ENCODE assay signal across 7 mouse cellular contexts in genomic region chr17:12769380-12769921, GRCm38 (mm10). TPM values are rescaled to one million over a fixed set of nuclear protein-coding genes. Genes with fewer than 3 reads are reported as not detected.
A peak's percentile ranks its signal among the peaks of the same experiment; 100 is the strongest.
DNase-seq lines count a peak whose midpoint lies in the region; ATAC-seq and TF ChIP-seq lines count a peak whose summit lies in the region.

Gene Igf2r (minus strand): TSS chr17:12769664.

- intact Hi-C loops in heart, adult 2 months (cut with DNase I): loop anchor here (5.0 kb wide), 1 partner anchor 38 kb away; no protein-coding TSS in a partner anchor

- DNase-seq in adrenal gland, postnatal 36 days: peak; percentile 79 to 88
- DNase-seq in heart, adult 2 months: peak; percentile 76 to 84
- peak; percentile 82 for DNase-seq in kidney, adult 9 months
- DNase-seq in spleen, adult 2 months (ENCODE audit: low read depth in 1 of 2, low spot score in 2 of 2): peak; percentile 76

- H3K79me2 ChIP-seq in heart, adult 2 months (replicated peaks; ENCODE audit: control insufficient read depth, insufficient read depth, low read length): peaks cover 7% of the 10 kb centered on the region

- no peaks in the 10 kb centered on the region for H3K9me3 ChIP-seq in embryonic facial prominence, embryonic 13.5 days
- peaks cover 7% of the 10 kb centered on the region for H3K9me3 ChIP-seq in limb, embryonic 13.5 days
- no peaks in the 10 kb centered on the region for H3K9me3 ChIP-seq in midbrain, embryonic 15.5 days

- peak within 1 kb of the TSS; percentile 61 for H3K4me2 ChIP-seq in embryonic facial prominence, embryonic 13.5 days
- peak within 1 kb of the TSS; percentile 62 for H3K4me2 ChIP-seq in limb, embryonic 13.5 days (replicated peaks)
- peak within 1 kb of the TSS; percentile 81 for H3K4me2 ChIP-seq in midbrain, embryonic 15.5 days

- H3K9ac ChIP-seq in embryonic facial prominence, embryonic 13.5 days: peak within 1 kb of the TSS; percentile 92
- H3K9ac ChIP-seq in heart, adult 2 months (ENCODE audit: low read depth, low read length): peak within 1 kb of the TSS; percentile 90
- H3K9ac ChIP-seq in limb, embryonic 13.5 days: peak within 1 kb of the TSS; percentile 90
- H3K9ac ChIP-seq in midbrain, embryonic 15.5 days: peak within 1 kb of the TSS; percentile 91

- TF ChIP-seq EP300 in heart, adult 2 months (IDR thresholded peaks at IDR 0.05; ENCODE audit: insufficient read depth, low read depth, low read length): 0 out of 2 replicates have a peak, but pooled peaks have one; percentile 23

- peak within 1 kb of the TSS; percentile 81 for H3K27ac ChIP-seq in embryonic facial prominence, embryonic 13.5 days
- peak within 1 kb of the TSS; percentile 88 for H3K27ac ChIP-seq in heart, adult 2 months
- peak within 1 kb of the TSS; percentile 83 for H3K27ac ChIP-seq in limb, embryonic 13.5 days
- H3K27ac ChIP-seq in midbrain, embryonic 15.5 days: peak within 1 kb of the TSS; percentile 85
- no peak within 1 kb of the TSS; the same call in 1 of the 2 replicates for H3K27ac ChIP-seq in spleen, adult 2 months (ENCODE audit: insufficient read depth, low read length)

- ATAC-seq in embryonic facial prominence, embryonic 13.5 days (ENCODE audit: insufficient number of reproducible peaks, insufficient read depth, low FRiP score, low TSS enrichment, low read depth): peak; percentile 82
- ATAC-seq in limb, embryonic 13.5 days (ENCODE audit: low FRiP score, low read depth): peak; percentile 75
- peak; percentile 92 for ATAC-seq in midbrain, embryonic 15.5 days (replicated peaks)

- peaks cover 37% of the 10 kb centered on the region for H3K4me1 ChIP-seq in embryonic facial prominence, embryonic 13.5 days
- H3K4me1 ChIP-seq in heart, adult 2 months (ENCODE audit: control insufficient read depth, insufficient read depth, low read length): peaks cover 17% of the 10 kb centered on the region
- H3K4me1 ChIP-seq in limb, embryonic 13.5 days: peaks cover 41% of the 10 kb centered on the region
- peaks cover 33% of the 10 kb centered on the region for H3K4me1 ChIP-seq in midbrain, embryonic 15.5 days
- peaks cover 5% of the 10 kb centered on the region; the same call in 1 of the 2 replicates for H3K4me1 ChIP-seq in spleen, adult 2 months (ENCODE audit: control insufficient read depth, insufficient read depth, insufficient read length)

- H3K27me3 ChIP-seq in embryonic facial prominence, embryonic 13.5 days: no peaks in the 10 kb centered on the region
- H3K27me3 ChIP-seq in heart, adult 2 months (ENCODE audit: control insufficient read depth, insufficient read depth, low read length): no peaks in the 10 kb centered on the region
- H3K27me3 ChIP-seq in limb, embryonic 13.5 days: no peaks in the 10 kb centered on the region
- no peaks in the 10 kb centered on the region for H3K27me3 ChIP-seq in midbrain, embryonic 15.5 days (replicated peaks)
- no peaks in the 10 kb centered on the region for H3K27me3 ChIP-seq in spleen, adult 2 months (ENCODE audit: control insufficient read depth, insufficient read depth, low read length)

- H3K36me3 ChIP-seq in embryonic facial prominence, embryonic 13.5 days: peaks cover 31% of the 10 kb centered on the region
- peaks cover 5% of the 10 kb centered on the region for H3K36me3 ChIP-seq in heart, adult 2 months (ENCODE audit: control insufficient read depth, insufficient read depth, low read length)
- H3K36me3 ChIP-seq in limb, embryonic 13.5 days: peaks cover 41% of the 10 kb centered on the region
- no peaks in the 10 kb centered on the region for H3K36me3 ChIP-seq in midbrain, embryonic 15.5 days (replicated peaks)
- no peaks in the 10 kb centered on the region for H3K36me3 ChIP-seq in spleen, adult 2 months (ENCODE audit: control insufficient read depth, insufficient read depth, low read length)

- peak; percentile 68; the same call in 1 of the 2 replicates for TF ChIP-seq POLR2A in heart, adult 2 months (IDR thresholded peaks at IDR 0.05; ENCODE audit: insufficient read depth, low read depth, low read length)
- no peak for TF ChIP-seq POLR2A in spleen, adult 2 months (IDR thresholded peaks at IDR 0.05; ENCODE audit: low read depth, low read length)

- no peak for TF ChIP-seq CTCF in heart, adult 2 months (IDR thresholded peaks at IDR 0.05)
- TF ChIP-seq CTCF in spleen, adult 2 months (IDR thresholded peaks at IDR 0.05; ENCODE audit: extremely low read depth, insufficient read depth, insufficient read length, insufficient replicate concordance): no peak

- 24% methylated on average over 63 of the region's 67 CpGs for WGBS in embryonic facial prominence, embryonic 13.5 days
- WGBS in heart, adult 2 months: 43% methylated on average over 67 of the region's 67 CpGs
- 41% methylated on average over 67 of the region's 67 CpGs for WGBS in limb, embryonic 13.5 days
- 3% methylated on average over 59 of the region's 67 CpGs for WGBS in midbrain, embryonic 15.5 days
- 56% methylated on average over 67 of the region's 67 CpGs for WGBS in spleen, adult 2 months

- peak within 1 kb of the TSS; percentile 74 for H3K4me3 ChIP-seq in embryonic facial prominence, embryonic 13.5 days
- H3K4me3 ChIP-seq in heart, adult 2 months: peak within 1 kb of the TSS; percentile 60
- peak within 1 kb of the TSS; percentile 73 for H3K4me3 ChIP-seq in limb, embryonic 13.5 days
- H3K4me3 ChIP-seq in midbrain, embryonic 15.5 days: peak within 1 kb of the TSS; percentile 95
- peak within 1 kb of the TSS; percentile 86 for H3K4me3 ChIP-seq in spleen, adult 2 months (ENCODE audit: extremely low read depth, insufficient read depth, insufficient read length)

RNA-seq across cellular contexts. Expression of gene Igf2r, which starts in this region (rescaled TPM):
- total RNA-seq in adrenal gland, postnatal 36 days (2021): 10 to 100 TPM; 76.5 to 97.4 TPM
- polyA plus RNA-seq in embryonic facial prominence, embryonic 13.5 days (2015; fragmentation: Nextera tagmentation; extraction: Ambion mirVana): 27.9 and 35.4 TPM in 2 replicates
- total RNA-seq in heart, adult 2 months (2021): 100 to 1,000 TPM in 1 of 2 experiments, 10 to 100 TPM in 1; 98.9 to 116 TPM
- 34.0 and 53.7 TPM in 2 replicates for polyA plus RNA-seq in heart, adult 2 months (2012; rRNA removed)
- 48.7 and 51.5 TPM in 2 replicates for polyA plus RNA-seq in limb, embryonic 13.5 days (2015; fragmentation: Nextera tagmentation; extraction: Ambion mirVana)
- polyA plus RNA-seq in midbrain, embryonic 15.5 days (2015; fragmentation: Nextera tagmentation; extraction: Ambion mirVana): 10.8 and 11.2 TPM in 2 replicates
- 7.2 and 9.7 TPM in 2 replicates for polyA plus RNA-seq in spleen, adult 2 months (2012; rRNA removed)
